Mouse (Mus musculus) ES-Bruce4 (cell line): ENCODE results near the gene Zfp654. TPM values are rescaled to one million over a fixed set of nuclear protein-coding genes. Genes with fewer than 3 reads are reported as not detected.

Experiments used
- H3K27ac ChIP-seq: 2 replicates; pipeline ENCODE4 v1.5.1; 2012; ENCODE audit warnings: low read length, inconsistent platforms; ENCODE audit not compliant: insufficient read depth
- H3K27me3 ChIP-seq: 2 replicates; pipeline ENCODE4 v1.6.1; 2012; ENCODE audit warnings: mild to moderate bottlenecking, low read length, inconsistent platforms; ENCODE audit not compliant: control insufficient read depth, poor library complexity, insufficient read depth, severe bottlenecking
- H3K36me3 ChIP-seq: 2 replicates; pipeline ENCODE4 v1.6.1; 2012; ENCODE audit warnings: inconsistent platforms, mild to moderate bottlenecking, low read length, moderate library complexity; ENCODE audit not compliant: control insufficient read depth, poor library complexity, insufficient read depth, severe bottlenecking
- H3K4me1 ChIP-seq: one replicate; pipeline ENCODE4 v1.8.1; 2011; ENCODE audit warnings: low read length; ENCODE audit not compliant: control insufficient read depth, insufficient read depth
- H3K4me3 ChIP-seq: 2 replicates; pipeline ENCODE4 v1.5.1; 2011; ENCODE audit warnings: low read depth, mild to moderate bottlenecking, low read length
- H3K9ac ChIP-seq: 2 replicates; pipeline ENCODE4 v1.6.1; 2012; ENCODE audit warnings: low read depth, mild to moderate bottlenecking, inconsistent platforms; ENCODE audit not compliant: poor library complexity, severe bottlenecking
- H3K9me3 ChIP-seq: replicated peaks from 2 replicates; pipeline ENCODE4 v1.6.1; 2012; ENCODE audit warnings: mild to moderate bottlenecking, low read length, inconsistent platforms; ENCODE audit not compliant: control insufficient read depth, poor library complexity, insufficient read depth, severe bottlenecking
- CTCF ChIP-seq: IDR thresholded peaks from one replicate; pipeline ENCODE4 v1.8.1; 2011; ENCODE audit warnings: low read depth, low read length
- EP300 ChIP-seq: IDR thresholded peaks from 2 replicates; pipeline ENCODE4 v1.6.1; 2011; ENCODE audit warnings: low read depth, low read length; ENCODE audit not compliant: insufficient read depth
- POLR2A ChIP-seq: IDR thresholded peaks from one replicate; pipeline ENCODE4 v1.8.1; 2011; ENCODE audit warnings: low read length; ENCODE audit not compliant: insufficient read depth
- polyA plus RNA-seq: library from polyadenylated mRNA; stranded (reverse); fragments of >200 nt; gene quantifications from 2 replicates; pipeline ENCODE4 v1.2.4, GENCODE M21; 2011; ENCODE audit warnings: low read depth; ENCODE audit not compliant: missing spikeins, insufficient read depth, insufficient read length

The Zfp654 gene
- polyA plus RNA-seq, 1 experiment = 12.1 TPM

GRCm38 (mm10) chr16:64801638-64802037 lies 49.8 kb downstream of the Zfp654 start:
- Histone ChIP-seq H3K27ac (no peak overlapping the region), H3K27me3 (no peaks in the 10 kb centered on the region), H3K9ac (no peak overlapping the region), H3K9me3 (peaks cover 12% of the 10 kb centered on the region), H3K4me1 (no peaks in the 10 kb centered on the region), H3K36me3 (peaks cover 4% of the 10 kb centered on the region; the same call in 1 of the 2 replicates), H3K4me3 (no peak overlapping the region)
- TF ChIP-seq EP300 (no peak), POLR2A (no peak), CTCF (no peak)

GRCm38 (mm10) chr16:64800393-64800792 lies 51.1 kb downstream of the Zfp654 start:
- TF ChIP-seq CTCF (no peak), POLR2A (no peak), EP300 (no peak)
- Histone ChIP-seq H3K27ac (no peak overlapping the region), H3K4me3 (no peak overlapping the region), H3K4me1 (no peaks in the 10 kb centered on the region), H3K9ac (no peak overlapping the region), H3K9me3 (peaks cover 4% of the 10 kb centered on the region; the same call in 1 of the 2 replicates), H3K36me3 (peaks cover 2% of the 10 kb centered on the region; the same call in 1 of the 2 replicates), H3K27me3 (no peaks in the 10 kb centered on the region)

GRCm38 (mm10) chr16:64794802-64795201 lies 56.6 kb downstream of the Zfp654 start:
- no peaks in the 10 kb centered on the region for H3K27me3 ChIP-seq
- H3K4me3 ChIP-seq = no peak overlapping the region
- H3K36me3 ChIP-seq = peaks cover 5% of the 10 kb centered on the region
- H3K9ac ChIP-seq = no peak overlapping the region
- no peaks in the 10 kb centered on the region for H3K4me1 ChIP-seq
- no peak overlapping the region for H3K27ac ChIP-seq
- no peaks in the 10 kb centered on the region for H3K9me3 ChIP-seq
- TF ChIP-seq CTCF (no peak), POLR2A (no peak), EP300 (no peak)

GRCm38 (mm10) chr16:64789706-64790105 lies 61.7 kb downstream of the Zfp654 start:
- H3K27me3 ChIP-seq = no peaks in the 10 kb centered on the region
- H3K9ac ChIP-seq = no peak overlapping the region
- TF ChIP-seq EP300 (no peak), POLR2A (no peak)
- no peak overlapping the region for H3K27ac ChIP-seq
- no peak overlapping the region for H3K4me3 ChIP-seq
- peaks cover 5% of the 10 kb centered on the region for H3K36me3 ChIP-seq
- H3K9me3 ChIP-seq = peaks cover 5% of the 10 kb centered on the region; the same call in 1 of the 2 replicates
- no peaks in the 10 kb centered on the region for H3K4me1 ChIP-seq

GRCm38 (mm10) chr16:64775516-64775915 lies 75.9 kb downstream of the Zfp654 start:
- H3K9ac ChIP-seq = no peak overlapping the region
- H3K9me3 ChIP-seq = no peaks in the 10 kb centered on the region
- no peaks in the 10 kb centered on the region for H3K4me1 ChIP-seq
- no peak overlapping the region for H3K4me3 ChIP-seq
- no peak overlapping the region for H3K27ac ChIP-seq
- no peaks in the 10 kb centered on the region for H3K27me3 ChIP-seq
- TF ChIP-seq CTCF = no peak
- no peak for TF ChIP-seq EP300
- no peak for TF ChIP-seq POLR2A
- H3K36me3 ChIP-seq = no peaks in the 10 kb centered on the region

GRCm38 (mm10) chr16:64771431-64771818 lies 80.0 kb downstream of the Zfp654 start:
- H3K27ac ChIP-seq = no peak overlapping the region

More at GRCm38 (mm10) chr16:64771431-64771818, 80.0 kb downstream of the Zfp654 start:
- Histone ChIP-seq H3K36me3 (peaks cover 6% of the 10 kb centered on the region), H3K4me3 (peak overlapping the region; percentile 23; the same call in 1 of the 2 replicates), H3K27me3 (no peaks in the 10 kb centered on the region), H3K9ac (peak overlapping the region; percentile 74), H3K4me1 (peaks cover 1% of the 10 kb centered on the region), H3K9me3 (no peaks in the 10 kb centered on the region)
- TF ChIP-seq EP300 = no peak
- TF ChIP-seq POLR2A = no peak
- TF ChIP-seq CTCF = no peak
